Mouse (Mus musculus) erythroblast, embryonic 14.5 days (primary cell): ENCODE measurements around the gene Diaph2.

Source experiments
- GATA1 ChIP-seq: IDR thresholded peaks from 2 replicates; pipeline ENCODE4 v1.6.1; 2012; ENCODE audit warnings: low read length, inconsistent platforms, mixed read lengths
- TAL1 ChIP-seq: IDR thresholded peaks from 3 replicates; pipeline ENCODE4 v1.6.1; 2012; ENCODE audit warnings: low read length, inconsistent platforms, mixed read lengths

DNA sequence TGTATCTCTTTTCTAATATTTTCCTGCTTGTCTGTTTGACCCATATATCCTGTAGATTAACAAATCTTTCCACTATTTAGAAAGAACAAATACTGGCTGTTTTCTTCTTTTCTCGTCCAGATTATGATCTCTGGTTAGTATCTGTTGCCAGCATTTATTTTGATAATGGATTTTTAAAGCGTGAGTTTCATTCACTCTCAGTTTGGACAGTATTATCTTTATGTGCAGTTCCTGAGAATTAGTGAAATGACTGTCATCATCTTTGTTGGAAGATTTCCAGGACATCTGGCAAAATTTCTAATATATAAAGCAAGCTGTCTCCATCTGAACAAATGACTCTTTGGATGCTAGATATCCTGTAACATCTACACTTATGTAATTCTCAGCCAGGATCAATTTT, 455.7 kb downstream of the Diaph2 start:
- no peak for TF ChIP-seq TAL1
- TF ChIP-seq GATA1, result no peak
